Mouse (Mus musculus): ENCODE measurements around the gene Clstn1. TPM values are rescaled to one million over a fixed set of nuclear protein-coding genes. Genes with fewer than 3 reads are reported as not detected.
A peak's percentile ranks its signal among the peaks of the same experiment; 100 is the strongest.

Clstn1 gene
- polyA plus RNA-seq, 2 experiments, result 51.2 to 58.2 TPM

DNA sequence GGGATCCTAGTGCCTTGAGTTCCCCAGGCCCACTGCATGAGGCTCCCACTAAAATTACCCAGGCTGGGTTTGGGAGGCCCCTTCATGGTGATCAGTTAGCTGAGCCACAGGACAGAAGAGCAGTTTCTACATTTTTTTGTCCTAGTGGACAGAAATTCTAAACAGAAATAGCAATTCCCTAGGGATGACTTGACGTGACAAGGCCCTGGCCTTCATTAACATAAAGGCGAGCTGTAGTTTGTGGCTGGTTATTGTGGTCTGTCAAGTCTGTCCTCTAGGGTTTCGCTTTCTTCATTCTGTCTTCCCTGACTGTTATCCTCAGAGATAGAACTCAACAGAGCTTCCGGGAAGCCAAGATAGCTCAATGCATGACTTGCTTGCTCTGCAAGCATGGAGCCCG lies 55.7 kb downstream of the Clstn1 start:
- Histone ChIP-seq H3K27ac (replicated peaks; ENCODE audit: low read depth, low read length) (no peak overlapping the region), H3K4me3 (replicated peaks; ENCODE audit: low read length) (no peak overlapping the region), H3K9ac (ENCODE audit: low read depth, low read length, severe bottlenecking) (no peak overlapping the region), H3K36me3 (ENCODE audit: control insufficient read depth, insufficient read depth, low read length) (peaks cover 72% of the 10 kb centered on the region), H3K4me2 (replicated peaks; ENCODE audit: low read depth, low read length, severe bottlenecking) (no peak overlapping the region), H3K9me3 (ENCODE audit: control insufficient read depth, low read length) (no peaks in the 10 kb centered on the region), H3K4me1 (ENCODE audit: control insufficient read depth, insufficient read depth, low read length) (no peaks in the 10 kb centered on the region), H3K27me3 (ENCODE audit: control insufficient read depth, insufficient read depth, low read length) (no peaks in the 10 kb centered on the region)
- WGBS, result 86% methylated on average over 5 of the region's 5 CpGs
- DNase-seq (ENCODE audit: low spot score) (no peak), ATAC-seq (ENCODE audit: low FRiP score, low read depth) (no peak)
- no peak for TF ChIP-seq POLR2A (IDR thresholded peaks at IDR 0.05; ENCODE audit: borderline replicate concordance, extremely low read depth, insufficient read depth, insufficient read length)

DNA sequence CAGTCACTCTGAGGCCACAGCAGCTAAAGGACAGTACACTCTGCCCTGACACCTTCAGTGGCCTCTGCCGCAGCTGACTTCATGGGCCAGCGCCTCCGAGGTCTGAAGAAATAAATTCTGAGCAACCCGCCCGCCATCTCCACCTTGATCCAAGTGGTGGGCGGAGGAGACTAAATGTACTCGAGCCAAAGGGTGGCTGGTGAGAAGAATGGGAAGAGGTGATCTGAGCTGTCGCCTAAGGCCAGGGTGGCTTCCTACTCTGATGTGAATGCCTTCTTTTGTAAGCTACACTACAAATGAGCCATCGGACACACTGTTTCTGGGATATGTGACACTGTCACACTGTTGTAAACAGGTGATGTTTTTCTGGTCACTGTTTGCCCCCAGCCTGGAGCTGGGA lies 59.5 kb downstream of the Clstn1 start:
- H3K36me3 ChIP-seq (ENCODE audit: control insufficient read depth, insufficient read depth, low read length), result peaks cover 70% of the 10 kb centered on the region
- no peak for DNase-seq (ENCODE audit: low spot score)
- WGBS, result 93% methylated on average over 9 of the region's 9 CpGs
- H3K9me3 ChIP-seq (ENCODE audit: control insufficient read depth, low read length), result no peaks in the 10 kb centered on the region
- H3K4me3 ChIP-seq (replicated peaks; ENCODE audit: low read length), result no peak overlapping the region
- no peak overlapping the region for H3K27ac ChIP-seq (replicated peaks; ENCODE audit: low read depth, low read length)
- H3K27me3 ChIP-seq (ENCODE audit: control insufficient read depth, insufficient read depth, low read length), result no peaks in the 10 kb centered on the region
- H3K4me2 ChIP-seq (replicated peaks; ENCODE audit: low read depth, low read length, severe bottlenecking), result no peak overlapping the region
- ATAC-seq (ENCODE audit: low FRiP score, low read depth), result no peak
- H3K4me1 ChIP-seq (ENCODE audit: control insufficient read depth, insufficient read depth, low read length), result no peaks in the 10 kb centered on the region
- no peak overlapping the region for H3K9ac ChIP-seq (ENCODE audit: low read depth, low read length, severe bottlenecking)
- TF ChIP-seq POLR2A (IDR thresholded peaks at IDR 0.05; ENCODE audit: borderline replicate concordance, extremely low read depth, insufficient read depth, insufficient read length), result no peak

DNA sequence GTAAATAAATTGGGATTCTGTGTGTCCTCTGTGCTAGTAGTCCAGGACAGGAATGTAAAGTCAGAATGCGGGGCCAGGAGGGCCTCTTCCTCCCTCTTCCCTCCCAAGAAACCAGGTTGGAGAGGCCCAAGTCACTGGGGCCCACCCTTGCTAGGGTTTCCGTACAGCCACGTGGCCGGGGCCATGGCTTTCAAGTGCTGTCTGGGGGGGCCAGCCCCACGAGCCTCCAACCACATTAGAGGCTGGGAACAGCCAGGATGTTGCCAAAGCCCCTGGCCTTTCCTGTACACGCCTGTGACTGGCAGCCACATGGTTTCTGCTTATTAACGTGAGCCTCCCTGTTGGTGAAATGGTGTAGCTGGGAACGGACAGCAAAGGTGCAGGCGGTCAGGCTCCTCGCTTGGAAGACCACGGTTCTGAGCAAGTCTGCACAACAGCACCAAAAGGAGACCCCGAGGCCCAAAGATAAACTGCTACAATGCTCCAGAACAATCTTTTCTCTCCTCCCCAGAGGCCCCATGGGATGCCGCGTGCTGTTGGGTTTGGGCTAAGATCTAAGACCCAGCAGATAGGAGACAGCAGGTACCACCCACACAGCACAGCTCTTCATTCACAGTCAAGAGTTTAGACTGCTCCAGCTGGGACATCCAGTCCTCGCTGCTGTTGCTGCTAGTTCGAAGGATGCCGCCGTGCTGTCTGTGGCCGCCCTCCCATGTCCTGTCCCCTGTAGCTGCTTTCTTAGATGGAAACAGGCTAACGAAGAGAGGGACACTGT lies 62.0 kb downstream of the Clstn1 start:
- no peak overlapping the region for H3K4me3 ChIP-seq (replicated peaks; ENCODE audit: low read length)
- H3K27me3 ChIP-seq (ENCODE audit: control insufficient read depth, insufficient read depth, low read length), result no peaks in the 10 kb centered on the region
- ATAC-seq (ENCODE audit: low FRiP score, low read depth) (no peak), DNase-seq (ENCODE audit: low spot score) (no peak)
- H3K27ac ChIP-seq (replicated peaks; ENCODE audit: low read depth, low read length), result no peak overlapping the region
- peaks cover 61% of the 10 kb centered on the region for H3K36me3 ChIP-seq (ENCODE audit: control insufficient read depth, insufficient read depth, low read length)
- H3K4me1 ChIP-seq (ENCODE audit: control insufficient read depth, insufficient read depth, low read length), result no peaks in the 10 kb centered on the region
- H3K4me2 ChIP-seq (replicated peaks; ENCODE audit: low read depth, low read length, severe bottlenecking), result no peak overlapping the region
- no peak for TF ChIP-seq POLR2A (IDR thresholded peaks at IDR 0.05; ENCODE audit: borderline replicate concordance, extremely low read depth, insufficient read depth, insufficient read length)
- no peaks in the 10 kb centered on the region for H3K9me3 ChIP-seq (ENCODE audit: control insufficient read depth, low read length)
- WGBS, result 79% methylated on average over 20 of the region's 20 CpGs
- H3K9ac ChIP-seq (ENCODE audit: low read depth, low read length, severe bottlenecking), result no peak overlapping the region

DNA sequence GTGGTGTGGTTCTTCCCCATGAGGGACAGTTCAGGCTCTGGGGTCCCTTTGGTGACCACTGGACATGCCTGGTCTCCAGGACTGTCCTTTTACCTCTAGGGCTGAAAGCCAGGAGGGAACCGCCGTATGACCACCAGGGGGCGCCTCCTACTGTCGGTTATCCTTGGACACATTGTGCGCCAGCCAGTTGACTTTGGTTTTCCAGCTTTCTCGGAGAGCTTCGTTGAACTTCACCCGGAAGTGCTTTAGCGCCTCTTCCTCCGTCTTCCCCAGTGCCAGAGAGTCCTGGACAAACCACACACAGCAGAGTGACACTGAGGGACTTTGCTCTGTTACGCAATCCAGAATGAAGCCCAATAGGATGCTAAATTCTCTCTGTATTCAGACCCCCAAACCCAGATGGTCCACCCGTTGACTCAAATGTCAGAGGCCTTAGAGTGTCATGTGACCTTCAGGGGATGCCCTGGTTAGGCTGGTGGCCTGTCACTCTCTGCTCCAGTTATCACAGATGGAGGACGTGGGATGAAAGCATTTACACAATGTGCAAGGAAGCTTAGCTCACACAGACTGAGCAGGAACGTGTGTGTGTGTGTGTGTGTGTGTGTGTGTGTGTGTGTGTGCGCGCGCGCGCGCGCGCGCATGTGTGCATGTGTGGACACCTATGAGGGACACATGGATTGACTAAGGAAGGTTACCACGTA lies 64.4 kb downstream of the Clstn1 start:
- H3K4me3 ChIP-seq (replicated peaks; ENCODE audit: low read length), result no peak overlapping the region
- ATAC-seq (ENCODE audit: low FRiP score, low read depth) (peak; percentile 23; the same call in 1 of the 2 replicates), DNase-seq (ENCODE audit: low spot score) (peak; percentile 55)
- 69% methylated on average over 24 of the region's 24 CpGs for WGBS
- H3K9ac ChIP-seq (ENCODE audit: low read depth, low read length, severe bottlenecking), result no peak overlapping the region
- no peak for TF ChIP-seq POLR2A (IDR thresholded peaks at IDR 0.05; ENCODE audit: borderline replicate concordance, extremely low read depth, insufficient read depth, insufficient read length)
- H3K27ac ChIP-seq (replicated peaks; ENCODE audit: low read depth, low read length), result no peak overlapping the region
- H3K27me3 ChIP-seq (ENCODE audit: control insufficient read depth, insufficient read depth, low read length), result no peaks in the 10 kb centered on the region
- H3K9me3 ChIP-seq (ENCODE audit: control insufficient read depth, low read length), result no peaks in the 10 kb centered on the region
- peaks cover 54% of the 10 kb centered on the region for H3K36me3 ChIP-seq (ENCODE audit: control insufficient read depth, insufficient read depth, low read length)
- H3K4me1 ChIP-seq (ENCODE audit: control insufficient read depth, insufficient read depth, low read length), result no peaks in the 10 kb centered on the region
- H3K4me2 ChIP-seq (replicated peaks; ENCODE audit: low read depth, low read length, severe bottlenecking), result no peak overlapping the region

DNA sequence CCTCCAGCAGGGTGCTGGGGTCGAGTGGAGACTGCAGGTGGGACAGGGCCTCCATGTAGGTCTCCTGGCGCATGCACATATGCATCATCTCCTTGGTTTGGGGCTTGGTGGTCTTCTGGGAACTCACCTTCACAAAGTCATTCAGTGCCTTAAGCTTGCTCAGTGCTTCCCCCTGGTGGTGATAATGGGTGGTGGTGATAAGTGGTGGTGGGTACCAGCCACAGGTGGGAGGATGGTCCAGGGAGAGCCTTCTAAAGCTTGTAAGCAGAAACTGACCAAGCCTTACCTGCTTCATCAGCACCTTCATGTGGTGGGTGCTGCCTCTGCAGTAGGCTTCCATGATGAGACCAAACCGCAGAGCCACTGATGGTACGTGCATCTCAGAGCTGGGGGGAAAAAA lies 68.0 kb downstream of the Clstn1 start:
- Histone ChIP-seq H3K9ac (ENCODE audit: low read depth, low read length, severe bottlenecking) (no peak overlapping the region), H3K27me3 (ENCODE audit: control insufficient read depth, insufficient read depth, low read length) (no peaks in the 10 kb centered on the region), H3K27ac (replicated peaks; ENCODE audit: low read depth, low read length) (no peak overlapping the region), H3K4me2 (replicated peaks; ENCODE audit: low read depth, low read length, severe bottlenecking) (no peak overlapping the region), H3K4me3 (replicated peaks; ENCODE audit: low read length) (no peak overlapping the region), H3K9me3 (ENCODE audit: control insufficient read depth, low read length) (no peaks in the 10 kb centered on the region), H3K4me1 (ENCODE audit: control insufficient read depth, insufficient read depth, low read length) (no peaks in the 10 kb centered on the region), H3K36me3 (ENCODE audit: control insufficient read depth, insufficient read depth, low read length) (peaks cover 25% of the 10 kb centered on the region)
- ATAC-seq (ENCODE audit: low FRiP score, low read depth), result no peak
- DNase-seq (ENCODE audit: low spot score), result no peak
- 89% methylated on average over 4 of the region's 4 CpGs for WGBS
- TF ChIP-seq POLR2A (IDR thresholded peaks at IDR 0.05; ENCODE audit: borderline replicate concordance, extremely low read depth, insufficient read depth, insufficient read length), result no peak

All from limb, embryonic 14.5 days (tissue).